Comparison of ENCODE assay signal across 8 mouse cellular contexts in genomic region chr19:7103993-7104401, GRCm38 (mm10). TPM values are rescaled to one million over a fixed set of nuclear protein-coding genes. Genes with fewer than 3 reads are reported as not detected.
A peak's percentile ranks its signal among the peaks of the same experiment; 100 is the strongest.
DNase-seq lines count a peak whose midpoint lies in the region; TF ChIP-seq lines count a peak whose summit lies in the region.

No protein-coding gene starts in this region.

- no peak for DNase-seq in layer of hippocampus, adult 2 months (ENCODE audit: low spot score in 2 of 2)
- DNase-seq in layer of hippocampus, adult 9-11 months: no peak
- DNase-seq in gastrocnemius, postnatal 14 days: peak; percentile 66
- DNase-seq in kidney, postnatal 4 days: peak; percentile 70 to 77
- DNase-seq in neural tube, embryonic 10.5 days (ENCODE audit: extremely low spot score, low spot score): peak; percentile 68
- DNase-seq in adrenal gland, postnatal 36 days: no peak
- DNase-seq in cerebellum, adult 9-10 months: no peak
- DNase-seq in left cerebral cortex, adult 11 months (ENCODE audit: low spot score): no peak

- H3K27ac ChIP-seq in layer of hippocampus, adult 2 months: peak overlapping the region; percentile 36; the same call in 1 of the 2 replicates

- peak; percentile 34 for TF ChIP-seq CTCF in layer of hippocampus, adult 2 months (conservative IDR thresholded peaks at IDR 0.05)

- intact Hi-C loops in gastrocnemius, postnatal 14 days (cut with DNase I; ENCODE audit: low total_unique reads): no loop called here

- H3K4me3 ChIP-seq in layer of hippocampus, adult 2 months: no peak overlapping the region

RNA-seq across cellular contexts. Expression of gene Flrt1, which starts 1.5 kb away (rescaled TPM):
- 10 to 100 TPM; 17.9 to 19.5 TPM for total RNA-seq in layer of hippocampus, adult 2 months (2021)
- total RNA-seq in gastrocnemius, postnatal 14 days (2021): under 1 TPM; 0.27 to 0.51 TPM
- 1 to 10 TPM; 1.3 to 4.0 TPM for total RNA-seq in adrenal gland, postnatal 36 days (2021)

RNA-seq across cellular contexts. Expression of gene Macrod1, which starts 47.4 kb away (rescaled TPM):
- 10 to 100 TPM; 20.3 to 22.4 TPM for total RNA-seq in layer of hippocampus, adult 2 months (2021)
- total RNA-seq in gastrocnemius, postnatal 14 days (2021): 100 to 1,000 TPM; 187 to 192 TPM
- 10 to 100 TPM; 52.5 to 66.7 TPM for total RNA-seq in adrenal gland, postnatal 36 days (2021)

Comparison
In these comparisons a context has a peak if more than half of its experiments do, and no peak if none do; other contexts are left out.
1. DNase-seq: peak in gastrocnemius, postnatal 14 days (single experiment), kidney, postnatal 4 days (2 of 2) and neural tube, embryonic 10.5 days (single experiment); none in layer of hippocampus, adult 2 months (0 of 2), layer of hippocampus, adult 9-11 months (single experiment), adrenal gland, postnatal 36 days (0 of 2), cerebellum, adult 9-10 months (single experiment) and left cerebral cortex, adult 11 months (single experiment).